8 mouse cellular contexts compared by ENCODE assay signal in genomic region chr6:83326761-83327160, GRCm38 (mm10). TPM values are rescaled to one million over a fixed set of nuclear protein-coding genes. Genes with fewer than 3 reads are reported as not detected.
DNase-seq lines count a peak whose midpoint lies in the region; ATAC-seq lines count a peak whose summit lies in the region.

No protein-coding gene starts in this region.

- peak overlapping the region; percentile 78 for H3K4me2 ChIP-seq in forebrain, embryonic 15.5 days (replicated peaks)
- H3K4me2 ChIP-seq in liver, embryonic 16.5 days (ENCODE audit: low read depth, low read length) = peak overlapping the region; percentile 56

- no peak for DNase-seq in heart, embryonic 10.5 days (ENCODE audit: low spot score)
- DNase-seq in heart, adult 9 months (ENCODE audit: low spot score in 2 of 2) = no peak
- peak; percentile 51 for DNase-seq in CD4-positive helper T cell, adult 2 months (ENCODE audit: low read depth, low spot score)
- DNase-seq in cerebellum, postnatal 25 days = no peak
- DNase-seq in kidney, postnatal 10 days = no peak

- peak overlapping the region; percentile 84 for H3K4me3 ChIP-seq in heart, embryonic 10.5 days
- H3K4me3 ChIP-seq in forebrain, embryonic 15.5 days = peak overlapping the region; percentile 91
- H3K4me3 ChIP-seq in liver, embryonic 16.5 days (ENCODE audit: low read depth, low read length) = peak overlapping the region; percentile 74

- H3K9ac ChIP-seq in forebrain, embryonic 15.5 days (replicated peaks) = peak overlapping the region; percentile 97
- H3K9ac ChIP-seq in liver, embryonic 16.5 days (ENCODE audit: low read depth, low read length) = peak overlapping the region; percentile 69

- no peaks in the 10 kb centered on the region for H3K9me3 ChIP-seq in heart, embryonic 10.5 days
- no peaks in the 10 kb centered on the region for H3K9me3 ChIP-seq in forebrain, embryonic 15.5 days
- H3K9me3 ChIP-seq in liver, embryonic 16.5 days (replicated peaks; ENCODE audit: control insufficient read depth, low read length) = no peaks in the 10 kb centered on the region

- no peak for ATAC-seq in forebrain, embryonic 15.5 days (replicated peaks)
- ATAC-seq in liver, embryonic 16.5 days (ENCODE audit: low read depth) = no peak
- no peak for ATAC-seq in megakaryocyte progenitor cell, adult 5-6 weeks (replicated peaks; ENCODE audit: poor library complexity)

- 67% methylated on average over 6 of the region's 6 CpGs for WGBS in heart, embryonic 10.5 days
- 70% methylated on average over 6 of the region's 6 CpGs for WGBS in forebrain, embryonic 15.5 days
- WGBS in liver, embryonic 16.5 days (ENCODE audit: insufficient replicate concordance) = 26% methylated on average over 6 of the region's 6 CpGs

- no peaks in the 10 kb centered on the region for H3K27me3 ChIP-seq in heart, embryonic 10.5 days (ENCODE audit: insufficient read depth, poor library complexity, severe bottlenecking)
- no peaks in the 10 kb centered on the region for H3K27me3 ChIP-seq in forebrain, embryonic 15.5 days
- no peaks in the 10 kb centered on the region for H3K27me3 ChIP-seq in liver, embryonic 16.5 days (ENCODE audit: control insufficient read depth, insufficient read depth, low read depth, low read length)

- H3K27ac ChIP-seq in heart, embryonic 10.5 days = peak overlapping the region; percentile 96
- H3K27ac ChIP-seq in forebrain, embryonic 15.5 days (replicated peaks) = no peak overlapping the region
- H3K27ac ChIP-seq in liver, embryonic 16.5 days (ENCODE audit: low read length) = peak overlapping the region; percentile 96

- H3K36me3 ChIP-seq in heart, embryonic 10.5 days = peaks cover 29% of the 10 kb centered on the region
- peaks cover 25% of the 10 kb centered on the region for H3K36me3 ChIP-seq in forebrain, embryonic 15.5 days
- peaks cover 30% of the 10 kb centered on the region for H3K36me3 ChIP-seq in liver, embryonic 16.5 days (ENCODE audit: control insufficient read depth, insufficient read depth)

- H3K4me1 ChIP-seq in heart, embryonic 10.5 days = peaks cover 9% of the 10 kb centered on the region
- peaks cover 20% of the 10 kb centered on the region for H3K4me1 ChIP-seq in forebrain, embryonic 15.5 days
- peaks cover 20% of the 10 kb centered on the region for H3K4me1 ChIP-seq in liver, embryonic 16.5 days (ENCODE audit: control insufficient read depth, low read depth, low read length)

RNA-seq across cellular contexts. Expression of gene Mob1a, which starts 0.9 kb away (rescaled TPM):
- polyA plus RNA-seq in heart, embryonic 10.5 days (2016; fragmentation: Nextera tagmentation; extraction: Ambion mirVana) = 42.8 and 50.7 TPM in 2 replicates
- 32.4 and 32.8 TPM in 2 replicates for polyA plus RNA-seq in forebrain, embryonic 15.5 days (2015; fragmentation: Nextera tagmentation; extraction: Ambion mirVana)
- polyA plus RNA-seq in liver, embryonic 16.5 days (2015; fragmentation: Nextera tagmentation; extraction: Ambion mirVana) = 31.5 and 32.0 TPM in 2 replicates
- 83.8 and 90.1 TPM in 2 replicates for total RNA-seq in megakaryocyte progenitor cell, adult 5-6 weeks (2015)
- total RNA-seq in megakaryocyte progenitor cell, adult 5-6 weeks (2017) = 129 and 133 TPM in 2 replicates

RNA-seq across cellular contexts. Expression of gene Mthfd2, which starts 1.1 kb away (rescaled TPM):
- 50.6 and 58.7 TPM in 2 replicates for polyA plus RNA-seq in heart, embryonic 10.5 days (2016; fragmentation: Nextera tagmentation; extraction: Ambion mirVana)
- polyA plus RNA-seq in forebrain, embryonic 15.5 days (2015; fragmentation: Nextera tagmentation; extraction: Ambion mirVana) = 25.4 and 25.6 TPM in 2 replicates
- polyA plus RNA-seq in liver, embryonic 16.5 days (2015; fragmentation: Nextera tagmentation; extraction: Ambion mirVana) = 59.6 and 64.3 TPM in 2 replicates
- total RNA-seq in megakaryocyte progenitor cell, adult 5-6 weeks (2015) = 19.7 and 26.8 TPM in 2 replicates
- 23.1 and 25.0 TPM in 2 replicates for total RNA-seq in megakaryocyte progenitor cell, adult 5-6 weeks (2017)

RNA-seq across cellular contexts. Expression of gene Bola3, which starts 22.2 kb away (rescaled TPM):
- 238 and 283 TPM in 2 replicates for polyA plus RNA-seq in heart, embryonic 10.5 days (2016; fragmentation: Nextera tagmentation; extraction: Ambion mirVana)
- 58.8 and 59.7 TPM in 2 replicates for polyA plus RNA-seq in forebrain, embryonic 15.5 days (2015; fragmentation: Nextera tagmentation; extraction: Ambion mirVana)
- 196 and 234 TPM in 2 replicates for polyA plus RNA-seq in liver, embryonic 16.5 days (2015; fragmentation: Nextera tagmentation; extraction: Ambion mirVana)
- 81.1 and 95.2 TPM in 2 replicates for total RNA-seq in megakaryocyte progenitor cell, adult 5-6 weeks (2015)
- 62.6 and 70.8 TPM in 2 replicates for total RNA-seq in megakaryocyte progenitor cell, adult 5-6 weeks (2017)
